Mouse (Mus musculus) urinary bladder, postnatal 36 days (tissue): ENCODE data around the gene Lrrc4c.

Experiments used
- DNase-seq, 2 experiments: peaks; one replicate each; pipeline ENCODE4 v3.0.0; 2022; ENCODE audit warnings: low spot score in 2 of 2, mixed read lengths in 1 of 2

The Lrrc4c gene

DNA sequence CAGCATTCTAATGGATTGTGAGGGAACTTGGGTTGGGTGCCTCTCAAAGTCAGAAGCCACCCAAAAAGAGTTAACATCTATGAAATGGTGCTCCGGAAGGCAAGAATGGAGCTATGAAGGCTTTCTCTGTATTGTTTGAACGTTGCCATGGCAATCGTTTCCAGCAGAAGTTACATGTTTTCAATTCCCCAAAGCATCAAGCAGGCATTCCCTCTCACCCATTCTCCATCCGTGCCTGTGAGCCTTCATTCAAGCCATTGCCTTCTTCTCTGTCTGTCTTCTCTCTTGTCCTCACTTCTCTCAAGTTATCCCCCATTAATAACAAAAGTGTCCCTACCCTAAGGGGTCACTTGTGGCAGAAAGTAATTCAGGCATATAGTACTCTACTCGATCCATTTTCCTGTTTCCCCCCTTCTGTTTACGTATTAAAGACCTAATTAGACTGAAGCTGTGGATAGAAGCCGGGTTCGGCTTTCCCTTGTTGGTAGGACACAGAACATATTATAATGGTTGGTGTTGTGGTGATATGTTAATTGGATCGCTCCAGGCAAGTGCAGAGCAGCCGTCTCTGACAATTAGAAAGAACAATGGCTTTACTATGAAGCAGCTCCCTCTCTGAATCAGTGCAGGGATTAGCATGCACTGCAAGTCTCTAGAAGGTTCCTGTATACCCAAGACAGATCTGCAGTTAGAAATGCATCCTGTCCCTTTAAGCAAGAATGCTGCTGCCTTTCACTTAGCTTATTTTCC, 1160.4 kb downstream of the Lrrc4c start:
- DNase-seq, result no peak

DNA sequence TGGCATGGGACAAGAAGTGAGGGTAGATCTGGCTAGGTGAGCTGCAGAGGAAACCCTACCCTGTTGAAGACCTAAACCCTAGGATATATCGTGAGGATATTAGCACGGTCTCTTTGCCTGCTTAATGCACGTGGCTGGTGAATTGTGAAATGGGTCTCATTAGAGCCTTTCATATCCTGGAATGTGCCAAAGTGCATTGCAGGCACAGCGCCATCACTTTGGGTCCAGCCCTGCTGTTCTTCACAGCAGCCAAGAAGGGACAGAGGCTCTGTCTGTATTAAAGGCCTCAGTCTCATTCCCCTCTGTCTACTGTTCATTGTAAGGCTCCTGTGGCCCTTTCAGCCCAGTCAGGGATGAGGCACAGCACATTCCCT, 1160.9 kb downstream of the Lrrc4c start:
- DNase-seq, result peak in 1 of 2 experiments; percentile 42

DNA sequence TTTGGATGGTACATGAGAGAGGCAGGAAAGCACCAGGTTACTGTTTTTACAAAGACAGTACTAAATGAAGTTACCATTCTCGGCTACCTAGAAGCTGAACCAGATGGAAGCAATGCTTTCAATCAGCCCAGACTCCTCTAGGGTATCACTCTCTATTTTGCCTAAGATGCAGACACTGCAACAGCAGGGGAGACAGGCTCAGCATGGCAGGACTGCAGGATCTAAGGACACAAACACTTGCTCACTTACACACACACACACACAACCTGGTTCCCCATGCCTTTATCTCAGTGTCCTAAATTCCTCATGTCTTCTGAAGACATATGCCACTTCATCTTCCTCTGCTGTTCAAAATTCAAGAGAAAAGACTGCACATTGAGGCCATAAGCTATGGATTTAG, 1167.0 kb downstream of the Lrrc4c start:
- DNase-seq, result no peak

DNA sequence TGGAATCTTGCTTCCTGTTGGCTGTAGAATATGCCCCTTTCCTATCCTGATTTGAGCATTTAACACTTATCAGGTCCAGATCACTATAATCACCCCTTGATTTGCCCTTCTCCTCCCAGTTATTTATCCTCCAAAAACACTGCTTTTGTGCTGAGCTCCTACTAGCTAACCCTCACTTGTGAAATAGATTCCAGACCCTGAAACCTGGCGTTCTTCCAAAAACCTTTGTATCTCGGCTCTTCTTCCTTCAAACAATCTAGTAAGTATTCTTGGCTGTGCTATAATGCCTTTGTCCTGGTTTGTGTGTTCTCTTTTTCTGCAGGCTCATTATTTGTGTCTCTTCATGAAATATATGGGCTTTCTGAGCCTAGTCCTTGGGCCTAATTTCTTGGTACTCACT, 1167.6 kb downstream of the Lrrc4c start:
- DNase-seq, result no peak

DNA sequence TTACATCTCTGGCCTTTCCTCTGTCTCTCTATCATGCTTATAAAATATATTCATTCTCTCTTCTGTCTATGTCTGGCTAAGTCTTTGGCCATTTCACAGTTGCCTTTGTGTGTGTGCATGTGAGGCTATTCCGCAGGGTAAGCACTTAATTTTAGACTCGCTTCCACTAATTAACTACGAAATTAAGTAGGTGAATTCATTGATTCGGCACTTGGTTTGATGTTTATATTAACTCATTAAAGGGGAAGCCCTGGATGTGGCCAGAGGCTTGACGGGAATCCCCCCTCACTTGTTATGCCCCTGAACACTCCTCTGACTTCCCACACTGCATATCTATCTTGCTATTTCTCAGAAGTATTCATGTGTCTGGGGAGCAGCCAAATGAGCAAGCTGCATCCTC, 1169.6 kb downstream of the Lrrc4c start:
- no peak for DNase-seq

DNA sequence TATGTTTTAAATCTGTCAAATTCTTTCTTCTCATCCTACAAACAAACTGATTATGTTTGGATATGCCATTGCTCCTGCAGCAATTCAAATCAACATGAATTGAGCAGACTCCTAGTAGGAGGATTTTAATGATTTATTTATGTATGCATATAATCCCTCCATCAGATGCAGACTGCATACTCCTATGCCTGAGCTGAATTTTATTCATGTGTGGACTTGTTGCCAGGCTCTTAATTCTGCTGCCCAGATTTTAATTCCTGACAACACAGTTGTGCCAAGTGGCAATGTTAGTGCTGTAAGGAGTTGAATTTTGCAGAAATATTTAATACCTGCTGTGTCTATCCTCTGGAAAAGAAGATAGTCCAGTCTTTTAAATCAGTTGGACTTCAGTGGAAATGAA, 1179.1 kb downstream of the Lrrc4c start:
- DNase-seq, result no peak

DNA sequence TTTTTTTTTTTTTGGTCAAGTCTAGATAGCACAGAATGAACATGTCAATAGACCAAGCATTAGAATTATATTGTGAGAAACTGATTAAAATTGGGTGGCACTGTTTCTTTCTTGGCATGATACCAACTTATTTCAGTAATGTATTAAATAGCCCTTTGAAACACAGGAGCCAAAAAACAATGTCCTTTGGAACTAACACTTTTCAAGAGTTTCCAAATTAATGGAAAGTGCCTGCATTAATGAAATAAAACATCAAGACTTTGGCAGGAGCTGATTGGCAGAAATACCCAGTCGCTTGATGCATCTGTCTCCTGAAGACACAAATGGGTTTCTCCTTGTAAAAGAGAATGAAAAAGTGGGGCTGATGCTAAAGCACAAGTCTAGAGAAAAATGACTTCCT, 1184.5 kb downstream of the Lrrc4c start:
- DNase-seq, result no peak

DNA sequence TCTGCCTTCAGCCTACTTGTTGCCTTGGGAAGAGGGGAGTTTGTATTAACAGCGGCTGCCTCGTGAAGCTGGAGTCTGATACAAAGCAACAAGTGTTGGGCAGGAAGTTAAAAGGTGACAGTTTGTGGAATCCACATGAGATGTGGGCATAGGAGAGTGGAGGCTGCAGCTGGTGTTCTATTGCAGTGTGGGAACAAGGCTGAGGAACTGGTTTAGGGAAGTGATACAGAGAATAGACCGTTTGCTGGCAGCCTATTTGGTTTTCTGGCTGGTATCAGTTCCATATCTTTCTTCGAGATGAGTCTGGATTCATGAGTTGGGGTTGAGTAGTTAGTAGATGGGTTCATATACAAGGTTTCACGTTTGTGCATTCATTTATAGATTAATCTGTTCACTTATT, 1186.9 kb downstream of the Lrrc4c start:
- no peak for DNase-seq

DNA sequence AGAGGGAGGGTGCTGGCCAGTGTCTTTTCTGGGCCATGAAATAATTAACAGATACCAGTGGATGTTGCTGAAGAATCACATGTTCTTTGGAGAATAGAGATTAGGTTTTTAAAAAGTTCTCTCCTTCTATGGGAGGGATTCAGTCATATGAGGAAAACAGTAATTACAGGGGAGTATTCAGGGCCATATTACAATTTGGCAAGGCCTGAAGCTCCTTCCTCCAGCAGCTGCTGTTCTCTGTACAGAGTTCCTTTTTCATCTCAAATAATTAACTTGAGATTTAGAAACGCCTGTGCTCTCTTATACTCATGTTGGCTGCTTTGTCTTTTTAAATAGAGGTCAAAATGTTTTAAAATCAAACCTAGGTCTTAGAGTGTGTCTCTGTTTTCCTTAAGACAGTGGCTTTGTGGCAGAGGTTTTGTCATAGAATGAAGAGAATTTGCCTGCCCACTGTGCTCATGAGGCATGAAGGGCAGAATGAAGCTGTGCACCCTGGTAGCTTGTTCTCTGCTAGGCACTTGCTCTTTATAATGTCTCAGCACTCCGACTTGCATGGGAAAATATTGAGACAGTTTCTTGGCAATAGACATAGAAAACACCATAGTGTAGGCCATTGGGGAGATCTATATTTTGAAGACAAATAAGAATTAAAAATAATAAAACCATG, 1206.4 kb downstream of the Lrrc4c start:
- no peak for DNase-seq

DNA sequence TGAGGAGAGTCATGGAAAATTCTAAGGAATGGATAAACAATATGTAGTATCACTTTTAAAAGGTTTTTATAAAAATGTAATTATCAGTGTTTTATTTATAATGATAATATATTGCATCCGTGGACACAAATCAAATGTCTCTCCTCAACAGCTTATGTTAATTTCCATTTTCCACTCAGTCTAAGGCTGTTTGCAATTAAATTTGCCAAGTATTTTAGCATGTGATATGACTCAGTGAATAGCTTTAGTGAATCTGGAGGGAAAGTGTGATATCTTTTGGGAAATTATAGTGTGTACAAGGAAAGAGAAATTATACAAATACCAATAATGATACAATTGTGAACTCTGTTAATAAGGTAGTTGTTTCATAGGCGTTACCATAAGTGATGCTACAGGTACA, 1207.1 kb downstream of the Lrrc4c start:
- no peak for DNase-seq

DNA sequence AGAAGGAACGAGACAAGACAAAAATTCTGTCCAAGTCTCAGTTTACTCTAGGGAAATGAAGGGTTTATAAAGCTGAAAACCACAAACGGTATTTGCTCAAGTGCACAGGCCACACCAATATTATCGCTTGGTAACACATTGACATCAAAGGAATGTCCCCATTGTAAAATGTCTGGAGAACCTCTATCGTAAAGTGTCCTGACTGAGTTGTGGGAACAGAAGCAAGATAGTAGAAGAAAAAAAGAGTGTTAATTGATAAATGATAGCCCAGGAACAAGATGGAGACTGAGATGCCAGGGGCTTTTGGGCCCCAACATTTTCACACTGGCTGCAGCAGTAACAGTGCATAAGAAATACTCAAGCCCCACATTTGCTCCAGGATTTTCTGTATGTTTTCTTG, 1212.7 kb downstream of the Lrrc4c start:
- DNase-seq, result no peak

DNA sequence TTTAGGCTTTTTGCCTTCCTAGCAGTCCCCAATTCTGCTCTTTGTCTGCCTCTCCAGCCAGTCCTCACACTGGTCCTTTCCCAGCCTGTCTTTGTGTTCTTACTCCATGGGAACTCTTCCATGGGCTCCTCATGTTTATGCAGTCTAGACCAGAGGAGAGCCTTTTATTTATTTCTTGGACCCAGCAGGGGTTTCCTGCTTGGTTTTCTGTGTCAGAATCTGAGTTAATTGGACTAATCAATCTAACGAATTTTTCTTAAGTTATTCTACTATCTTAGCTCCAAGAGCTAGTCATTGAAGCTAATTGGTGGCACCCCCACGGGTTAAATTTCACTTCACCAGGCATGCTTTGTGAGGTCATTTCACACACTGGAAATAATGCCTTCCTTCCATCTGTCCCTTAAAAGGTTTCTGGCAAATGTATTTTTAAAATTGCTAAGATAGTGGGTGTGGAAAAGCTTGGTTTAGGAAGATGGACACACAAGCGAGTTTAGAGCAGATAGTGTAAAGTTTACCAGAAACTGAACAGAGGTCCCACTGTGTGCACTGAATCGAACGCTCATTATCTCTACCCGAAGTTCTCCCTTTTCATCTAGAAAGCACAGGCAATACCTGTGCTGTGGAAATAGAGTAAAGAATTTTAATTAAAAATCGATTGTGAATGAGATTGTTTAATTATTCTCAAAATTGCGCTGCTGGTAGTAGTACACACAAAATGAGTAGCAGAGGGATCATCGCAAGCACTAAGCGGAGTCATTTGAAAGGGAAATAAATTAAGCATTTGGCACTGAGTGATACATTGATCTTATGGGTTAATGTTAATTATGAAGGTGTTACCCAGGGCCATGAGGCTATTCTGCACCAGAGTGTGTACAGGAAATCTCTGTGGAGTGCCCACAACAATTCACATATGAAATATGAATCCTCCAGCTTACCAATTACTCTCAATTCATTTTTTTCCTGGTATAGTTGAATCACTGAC, 1226.0 kb downstream of the Lrrc4c start:
- no peak for DNase-seq

DNA sequence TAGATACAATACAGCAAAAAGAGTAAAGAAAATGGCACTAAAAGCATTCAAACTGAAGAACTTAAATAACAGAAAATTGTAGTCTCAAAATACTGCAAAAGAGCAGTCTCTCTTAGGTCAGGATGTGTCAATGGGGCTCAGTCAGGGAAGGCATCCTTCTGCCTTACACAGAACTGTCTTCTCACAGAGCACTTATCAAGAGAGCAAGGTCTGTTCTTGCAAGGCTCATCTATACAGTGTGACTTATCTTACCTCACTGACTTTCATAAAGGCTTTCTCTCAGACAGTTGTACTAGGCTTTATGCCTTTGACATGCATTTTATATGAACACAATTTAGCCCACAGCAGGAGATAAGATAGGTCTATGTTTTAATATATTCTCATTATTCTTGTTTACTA, 1226.7 kb downstream of the Lrrc4c start:
- DNase-seq, result no peak

DNA sequence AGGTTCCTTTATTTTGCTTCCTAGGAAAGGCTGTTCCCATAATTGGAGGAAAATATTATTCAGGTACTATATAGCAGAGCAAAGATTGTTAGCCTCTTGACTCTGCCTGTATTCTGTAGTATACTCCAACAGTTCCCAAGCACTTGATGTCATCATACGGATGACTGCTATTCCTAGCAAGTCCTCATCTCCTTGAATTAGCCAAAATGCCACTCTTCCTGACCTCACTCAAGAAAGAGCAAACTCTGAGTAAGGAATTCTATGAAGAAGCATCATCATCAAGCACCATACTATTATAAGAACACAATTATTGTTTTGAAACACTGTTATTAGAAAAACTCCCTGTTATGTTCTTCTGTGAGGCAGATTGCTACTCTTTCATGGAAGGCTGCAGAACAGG, 1228.0 kb downstream of the Lrrc4c start:
- DNase-seq, result no peak

DNA sequence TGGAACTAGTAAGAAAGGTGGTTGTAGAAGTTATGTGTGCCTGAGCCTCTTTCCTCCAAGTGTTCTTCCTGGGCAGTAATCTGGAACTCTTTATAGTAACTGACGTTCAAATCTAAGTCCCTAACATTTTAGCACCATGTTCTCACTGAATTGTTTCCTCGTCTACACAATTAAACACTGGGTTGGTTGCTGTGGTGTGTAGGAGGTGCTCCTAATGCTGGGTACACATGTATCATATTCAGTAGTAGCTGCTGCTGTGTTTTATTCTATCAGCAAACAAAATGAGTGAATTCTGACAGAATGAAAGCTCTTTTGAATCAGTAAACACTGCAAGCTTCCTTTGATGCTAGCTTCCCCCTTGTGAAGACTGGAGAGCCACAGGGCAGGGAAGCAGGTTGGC, 1246.5 kb downstream of the Lrrc4c start:
- DNase-seq, result no peak

DNA sequence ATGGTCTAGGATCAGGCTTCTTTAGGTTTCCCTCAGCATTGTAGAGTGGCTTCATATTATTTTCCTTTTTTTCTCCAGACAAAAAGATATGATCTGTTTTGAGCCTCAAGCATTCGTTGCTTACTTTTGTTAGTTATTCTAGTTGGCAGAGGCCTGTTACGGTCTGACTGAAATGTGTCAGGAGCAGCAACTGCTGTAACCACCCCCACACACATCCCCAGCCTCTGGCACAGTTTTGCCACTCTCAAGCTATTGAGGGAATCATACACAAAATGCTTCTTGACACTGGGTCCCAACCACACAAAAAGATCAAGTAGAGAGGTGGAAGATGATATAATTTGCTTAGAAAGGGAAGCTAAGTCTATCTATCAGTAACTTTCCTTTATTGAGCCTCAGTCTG, 1251.0 kb downstream of the Lrrc4c start:
- DNase-seq, result no peak

DNA sequence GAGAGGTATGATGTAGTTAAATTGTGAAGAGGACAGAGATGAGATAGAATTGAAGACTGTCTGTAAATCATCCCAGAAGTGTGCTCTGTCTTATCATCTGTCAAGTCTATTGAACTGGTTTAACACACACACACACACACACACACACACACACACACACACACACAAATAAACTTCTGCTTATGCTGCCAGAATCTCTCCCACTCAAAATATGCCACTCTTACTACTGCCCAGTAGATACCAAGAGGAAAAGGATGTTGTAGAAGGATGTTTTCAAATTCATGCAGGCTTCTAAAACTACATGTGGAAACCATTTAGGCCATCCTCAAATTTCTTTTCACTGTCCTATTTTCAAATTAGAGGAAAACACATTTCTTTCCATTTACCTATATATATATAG, 1257.0 kb downstream of the Lrrc4c start:
- no peak for DNase-seq

DNA sequence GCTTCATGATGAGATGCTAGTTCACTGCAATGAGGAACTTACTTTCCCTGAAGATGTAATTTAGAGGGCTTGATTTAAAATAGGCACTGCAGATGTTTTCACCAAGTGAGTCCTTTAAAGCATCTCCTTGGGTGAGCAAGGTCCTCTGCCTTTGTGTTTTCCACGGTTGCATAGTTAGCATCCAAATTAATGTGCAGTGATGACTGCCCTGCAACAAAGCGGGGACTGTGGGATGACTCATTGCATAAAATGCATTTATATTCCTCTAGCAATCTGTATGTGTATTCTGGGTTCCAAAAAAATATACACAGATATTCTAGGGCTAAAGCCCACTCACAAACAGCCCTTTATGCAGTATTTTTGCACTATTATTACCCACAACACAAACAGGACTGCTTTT, 1263.2 kb downstream of the Lrrc4c start:
- no peak for DNase-seq

DNA sequence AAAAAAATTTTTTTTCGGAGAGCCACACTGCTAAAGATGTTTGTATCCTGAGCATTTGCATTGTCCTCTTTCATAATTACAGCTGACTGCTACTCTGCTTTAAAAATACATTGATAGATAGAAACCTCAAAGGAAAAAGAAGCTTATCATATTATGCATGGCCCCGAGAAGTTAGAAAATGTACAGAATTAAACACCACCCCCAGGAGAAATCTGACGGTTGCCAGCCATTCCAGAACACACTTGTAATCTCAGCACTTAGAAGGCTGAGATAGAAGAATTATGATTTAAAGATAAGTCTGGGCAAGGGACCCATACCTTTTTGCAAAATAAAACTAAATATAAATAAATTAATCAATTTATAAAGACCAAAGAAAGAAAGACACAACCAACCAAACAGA, 1268.4 kb downstream of the Lrrc4c start:
- no peak for DNase-seq

DNA sequence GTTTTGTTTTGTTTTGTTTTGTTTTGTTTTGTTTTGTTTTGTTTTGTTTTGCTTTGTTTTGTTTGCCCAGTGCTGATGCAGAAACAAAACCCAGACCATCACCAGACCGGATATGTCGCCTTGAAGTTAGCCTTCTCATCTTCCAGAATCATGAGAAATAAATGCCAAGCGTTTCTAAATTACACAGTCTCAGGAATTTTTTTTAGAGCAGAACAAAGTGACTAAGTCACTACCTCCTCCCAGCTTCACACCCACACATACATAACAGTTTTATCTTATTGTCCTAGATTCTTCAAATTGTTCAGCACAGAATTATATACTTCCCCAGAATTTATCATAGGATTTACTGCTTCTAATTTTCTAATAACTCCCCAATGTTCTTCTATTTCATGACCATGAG, 1272.6 kb downstream of the Lrrc4c start:
- DNase-seq, result no peak

DNA sequence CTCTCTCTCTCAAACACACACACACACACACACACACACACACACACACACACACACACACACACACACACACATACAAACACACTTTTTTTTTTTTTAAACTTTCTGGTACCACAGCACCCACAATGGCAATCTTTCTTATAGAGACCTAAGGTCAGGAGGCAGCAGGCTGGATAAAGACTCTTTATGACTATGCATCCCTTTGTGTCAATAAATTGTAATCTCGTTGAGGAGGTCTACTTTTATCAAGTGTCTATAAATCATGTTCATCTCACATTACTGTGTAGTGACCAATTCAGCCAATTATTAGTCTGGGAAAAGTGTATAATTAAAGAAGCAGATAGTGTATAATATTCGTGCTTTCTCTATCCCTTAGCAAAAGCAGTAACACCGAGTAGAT, 1286.2 kb downstream of the Lrrc4c start:
- no peak for DNase-seq

DNA sequence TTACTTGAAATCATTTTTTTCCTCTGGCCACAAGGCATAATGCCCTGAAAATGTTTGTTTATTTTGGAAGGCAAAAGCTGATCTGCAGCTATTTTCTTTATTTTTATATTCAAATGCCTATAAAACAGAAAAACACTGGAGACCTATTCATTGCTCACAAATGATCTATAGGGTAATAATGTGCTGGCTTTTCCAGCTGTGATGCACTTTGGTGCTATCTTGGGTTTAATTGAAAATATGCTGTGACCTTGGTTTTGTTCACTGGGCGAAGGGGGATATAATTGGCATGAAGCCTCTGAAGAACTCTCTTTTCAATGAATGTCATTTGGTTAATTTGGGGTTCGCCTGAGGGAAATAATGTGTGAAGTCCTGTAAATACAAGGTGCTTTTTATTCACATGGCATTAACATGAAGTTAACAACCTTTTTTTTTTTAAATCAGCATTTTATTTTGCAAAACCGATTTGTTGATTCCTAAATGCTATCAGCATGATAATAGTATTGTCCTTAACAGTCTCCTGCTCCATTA, 1286.8 kb downstream of the Lrrc4c start:
- no peak for DNase-seq
